Comparison of ENCODE assay signal across 12 mouse cellular contexts in the genomic region with DNA sequence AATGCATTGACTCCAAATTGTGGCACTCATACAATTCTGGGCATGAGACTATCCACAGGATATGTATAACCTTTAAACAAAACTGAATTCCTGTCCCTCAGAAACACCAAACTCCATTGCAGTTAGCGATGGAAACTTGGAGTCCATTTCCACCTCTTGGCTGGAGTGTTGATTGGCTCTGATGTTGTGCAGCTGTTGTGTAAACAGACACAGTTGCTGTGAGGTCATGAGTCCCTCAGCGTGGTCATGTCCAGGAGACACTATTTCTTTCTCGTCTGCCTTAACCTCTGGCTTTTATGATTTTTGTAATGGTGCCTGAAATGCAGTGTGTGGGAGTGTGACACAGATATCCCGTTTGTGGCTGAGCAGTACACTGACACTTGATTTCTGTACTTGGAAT.
DNase-seq lines count a peak whose midpoint lies in the region; ATAC-seq and TF ChIP-seq lines count a peak whose summit lies in the region.
"Had no signal": no experiment of that assay in that cellular context is flagged by ENCODE, and none has a peak within 500 bp of the region (broad histone marks: within the 10 kb centered on the region; RNA-seq: fewer than 3 reads in every experiment).

No protein-coding gene starts in this region.

- DNase-seq in ovary, postnatal 14 days (ENCODE audit: low spot score), result peak; percentile 11
- no peak for DNase-seq in ovary, adult 18-20 months (ENCODE audit: low spot score)
- DNase-seq in heart, adult 9 months (ENCODE audit: low spot score in 2 of 2), result peak; percentile 46 to 73
- peak; percentile 15 to 17 for DNase-seq in kidney, postnatal 4 days
- no peak for DNase-seq in hindbrain, embryonic 14.5 days (ENCODE audit: low spot score)
- no peak for DNase-seq in thymus, postnatal 14 days
- DNase-seq: adrenal gland, postnatal 14 days; liver, embryonic 13.5 days; thymus, postnatal 25 days had no signal

- H3K27me3 ChIP-seq in myocyte (ENCODE audit: control insufficient read depth, insufficient read depth, insufficient read length), result no peaks in the 10 kb centered on the region
- H3K27me3 ChIP-seq in hindbrain, embryonic 14.5 days (ENCODE audit: control insufficient read depth, insufficient read depth, low read length), result no peaks in the 10 kb centered on the region
- H3K27me3 ChIP-seq: liver, embryonic 13.5 days; midbrain, embryonic 13.5 days; neural tube, embryonic 13.5 days had no signal

- ATAC-seq in hindbrain, embryonic 14.5 days (ENCODE audit: low FRiP score), result no peak
- ATAC-seq: midbrain, embryonic 13.5 days had no signal

- H3K27ac ChIP-seq in hindbrain, embryonic 14.5 days, result no peak overlapping the region
- H3K27ac ChIP-seq: liver, embryonic 13.5 days; midbrain, embryonic 13.5 days; neural tube, embryonic 13.5 days had no signal

- no peak overlapping the region for H3K4me3 ChIP-seq in myocyte
- H3K4me3 ChIP-seq in hindbrain, embryonic 14.5 days (replicated peaks; ENCODE audit: low read length), result no peak overlapping the region
- H3K4me3 ChIP-seq: liver, embryonic 13.5 days; midbrain, embryonic 13.5 days; neural tube, embryonic 13.5 days had no signal

- no peak overlapping the region for H3K9ac ChIP-seq in hindbrain, embryonic 14.5 days
- H3K9ac ChIP-seq: liver, embryonic 13.5 days; midbrain, embryonic 13.5 days; neural tube, embryonic 13.5 days had no signal

- H3K9me3 ChIP-seq in hindbrain, embryonic 14.5 days (ENCODE audit: control insufficient read depth, low read length), result no peaks in the 10 kb centered on the region
- H3K9me3 ChIP-seq: liver, embryonic 13.5 days; midbrain, embryonic 13.5 days; neural tube, embryonic 13.5 days had no signal

- H3ac ChIP-seq in myocyte (ENCODE audit: control insufficient read depth, insufficient read length), result no peak overlapping the region

- TF ChIP-seq POLR2A in myocyte (IDR thresholded peaks at IDR 0.05; ENCODE audit: insufficient read length, low read depth), result no peak

- H3K79me2 ChIP-seq in myocyte (ENCODE audit: control insufficient read depth, insufficient read depth), result no peaks in the 10 kb centered on the region

- 90% methylated on average over 4 of the region's 4 CpGs for WGBS in hindbrain, embryonic 14.5 days

- no peak overlapping the region for H3K4me2 ChIP-seq in myocyte (ENCODE audit: low read depth)
- no peak overlapping the region for H3K4me2 ChIP-seq in hindbrain, embryonic 14.5 days (replicated peaks)
- H3K4me2 ChIP-seq: liver, embryonic 13.5 days; midbrain, embryonic 13.5 days; neural tube, embryonic 13.5 days had no signal

- no peaks in the 10 kb centered on the region for H3K36me3 ChIP-seq in myocyte (ENCODE audit: control insufficient read depth, insufficient read depth)
- no peaks in the 10 kb centered on the region for H3K36me3 ChIP-seq in hindbrain, embryonic 14.5 days (replicated peaks; ENCODE audit: control insufficient read depth, insufficient read depth)
- H3K36me3 ChIP-seq: liver, embryonic 13.5 days; midbrain, embryonic 13.5 days; neural tube, embryonic 13.5 days had no signal

- H3K4me1 ChIP-seq in hindbrain, embryonic 14.5 days (replicated peaks; ENCODE audit: control insufficient read depth, insufficient read depth, low read length), result no peaks in the 10 kb centered on the region
- H3K4me1 ChIP-seq: liver, embryonic 13.5 days; neural tube, embryonic 13.5 days had no signal

TF ChIP-seq in myocyte, 11 proteins besides CTCF, POLR2A, EP300 and RAD21:
- TF ChIP-seq TCF3 (IDR thresholded peaks at IDR 0.05; ENCODE audit: insufficient read length, low read depth) (no peak), MYOD1 (IDR thresholded peaks at IDR 0.05; ENCODE audit: control insufficient read depth in 1 of 3, insufficient read length in 2 of 3, low read depth in 2 of 3) (peak in 2 of 3 experiments; percentile 33 to 72)

Comparison
In these comparisons a context has a peak if more than half of its experiments do, and no peak if none do; other contexts are left out.
1. DNase-seq: peak in ovary, postnatal 14 days (single experiment), heart, adult 9 months (2 of 2) and kidney, postnatal 4 days (2 of 2); none in ovary, adult 18-20 months (single experiment), hindbrain, embryonic 14.5 days (single experiment) and thymus, postnatal 14 days (single experiment).